Mouse (Mus musculus): ENCODE data around the gene Pdia6. TPM values are rescaled to one million over a fixed set of nuclear protein-coding genes. Genes with fewer than 3 reads are reported as not detected.

The Pdia6 gene
- total RNA-seq, 2 experiments from 2014 or later: 104 to 150 TPM

DNA sequence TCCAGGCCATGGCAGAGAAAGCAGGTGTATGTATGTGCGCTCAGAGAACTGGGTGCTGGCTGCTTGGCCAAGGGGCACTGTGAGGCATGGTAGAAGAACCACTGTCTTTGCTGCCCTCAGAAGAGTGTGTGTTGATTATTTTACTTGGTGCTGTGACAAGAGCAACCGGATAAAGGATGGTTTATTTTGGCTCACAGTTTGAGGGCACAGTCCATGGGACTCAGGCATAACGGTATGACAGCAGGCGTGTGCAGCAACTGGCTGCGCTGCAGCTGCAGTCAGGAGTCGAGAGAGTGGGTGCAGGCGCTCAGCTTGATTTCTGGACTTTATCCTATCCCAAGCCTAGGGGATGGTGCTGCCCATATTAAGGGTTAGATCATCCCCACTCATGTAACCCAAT lies 7.9 kb upstream of the Pdia6 start:
- intact Hi-C loops (cut with DNase I): no loop called here
- no peak for DNase-seq (ENCODE audit: low spot score in 2 of 2)

DNA sequence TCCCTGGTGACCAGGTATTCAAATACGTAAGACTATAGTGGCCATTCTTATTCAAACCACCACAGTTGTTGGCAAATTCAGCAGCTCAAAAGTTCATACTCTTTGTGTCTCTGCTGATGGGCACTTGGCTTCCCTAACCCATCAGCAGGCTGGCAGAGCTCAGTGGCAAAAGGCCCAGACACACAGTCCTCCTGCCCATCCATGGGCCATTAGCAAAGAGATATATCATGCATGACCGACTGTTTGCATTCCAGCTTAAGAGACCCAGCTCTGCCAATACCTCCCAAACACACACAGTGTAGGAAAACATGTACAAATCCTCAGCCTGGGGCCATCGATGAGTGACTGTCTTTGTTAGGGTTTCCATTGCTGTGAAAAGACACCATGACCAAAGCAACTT lies 5.3 kb upstream of the Pdia6 start:
- intact Hi-C loops (cut with DNase I): no loop called here
- DNase-seq (ENCODE audit: low spot score in 2 of 2): no peak

DNA sequence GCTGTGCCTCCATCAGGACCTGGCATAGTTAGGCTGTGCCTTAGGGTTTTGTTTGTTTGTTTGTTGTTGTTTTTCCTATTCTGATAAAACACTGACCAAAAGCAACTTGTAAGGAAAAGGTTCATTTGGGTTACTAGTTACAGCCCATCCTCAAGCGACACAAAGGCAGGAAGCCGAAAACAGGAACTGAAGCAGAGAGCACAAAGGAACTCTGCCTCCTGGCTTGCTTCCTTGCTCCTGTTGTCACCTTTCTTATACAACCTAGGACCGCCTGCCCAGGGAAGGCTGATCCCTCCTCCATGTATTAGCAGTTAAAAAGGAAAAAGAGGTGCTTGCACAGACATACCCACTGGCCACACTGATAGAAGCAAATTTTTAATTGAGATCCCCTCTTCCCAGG lies 2.5 kb upstream of the Pdia6 start:
- intact Hi-C loops (cut with DNase I): no loop called here
- DNase-seq (ENCODE audit: low spot score in 2 of 2): no peak

DNA sequence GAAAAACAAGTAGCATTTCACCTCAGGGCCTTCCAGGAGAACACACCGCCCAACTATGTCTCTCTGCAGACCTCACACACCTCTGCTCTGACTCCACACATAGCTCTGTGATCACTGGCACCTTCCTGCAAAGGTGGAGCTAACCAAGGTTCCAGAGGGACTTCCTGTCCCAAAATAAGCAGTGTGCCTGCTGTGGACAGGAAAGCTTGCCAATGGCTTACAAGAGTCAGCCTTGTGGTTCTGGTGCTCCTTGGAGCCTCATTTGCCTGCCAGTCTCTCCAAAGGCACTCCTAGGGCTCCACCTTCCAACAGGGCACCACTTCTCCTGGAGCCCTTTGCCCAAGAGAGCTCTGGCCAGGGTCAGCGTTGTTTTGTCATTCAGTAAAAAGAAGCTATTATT lies 1.5 kb upstream of the Pdia6 start:
- intact Hi-C loops (cut with DNase I): loop anchor here (5.0 kb wide), 1 partner anchor 453 kb away; the partner anchor contains the start of gene E2f6
- no peak for DNase-seq (ENCODE audit: low spot score in 2 of 2)

DNA sequence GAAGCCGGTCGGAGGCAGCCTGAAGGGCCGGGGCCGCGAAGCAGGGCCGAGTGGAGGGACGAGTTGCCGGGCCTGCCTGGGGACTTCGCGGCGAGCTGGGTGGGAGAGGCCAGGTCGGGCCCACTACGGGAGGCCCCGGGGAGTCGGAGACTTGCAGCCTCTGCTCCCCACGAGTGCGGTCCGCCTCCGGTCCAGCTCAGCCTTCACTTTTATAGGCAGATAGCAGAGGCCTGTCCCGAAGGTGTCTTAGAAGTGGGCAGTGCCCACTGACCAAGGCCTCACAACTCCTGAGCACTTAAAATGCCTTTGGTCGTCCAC lies 287 bp downstream of the Pdia6 start:
- intact Hi-C loops (cut with DNase I): loop anchor here (5.0 kb wide), 1 partner anchor 454 kb away; the partner anchor contains the start of gene E2f6
- DNase-seq (ENCODE audit: low spot score in 2 of 2): no peak

DNA sequence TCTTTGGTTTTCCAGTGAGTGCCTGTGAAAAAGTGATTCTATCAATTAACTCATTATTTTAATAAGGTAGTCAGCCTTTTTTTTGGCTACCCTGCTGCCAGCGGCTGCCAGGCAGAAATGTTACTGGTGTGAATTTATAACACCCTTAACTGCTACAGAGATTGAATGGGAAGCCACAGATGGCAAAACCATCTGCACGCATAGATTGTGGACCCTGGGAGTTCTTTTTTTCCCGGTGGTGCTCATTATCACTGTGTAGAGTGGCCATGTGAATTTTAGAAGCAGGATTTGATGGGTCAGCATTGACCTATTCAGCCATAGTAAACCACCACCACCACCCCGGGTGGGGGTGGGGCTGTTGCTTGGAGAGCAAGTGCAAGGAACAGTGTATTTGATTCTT lies 971 bp downstream of the Pdia6 start:
- intact Hi-C loops (cut with DNase I): loop anchor here (5.0 kb wide), 1 partner anchor 455 kb away; the partner anchor contains the start of gene E2f6
- DNase-seq (ENCODE audit: low spot score in 2 of 2): no peak

DNA sequence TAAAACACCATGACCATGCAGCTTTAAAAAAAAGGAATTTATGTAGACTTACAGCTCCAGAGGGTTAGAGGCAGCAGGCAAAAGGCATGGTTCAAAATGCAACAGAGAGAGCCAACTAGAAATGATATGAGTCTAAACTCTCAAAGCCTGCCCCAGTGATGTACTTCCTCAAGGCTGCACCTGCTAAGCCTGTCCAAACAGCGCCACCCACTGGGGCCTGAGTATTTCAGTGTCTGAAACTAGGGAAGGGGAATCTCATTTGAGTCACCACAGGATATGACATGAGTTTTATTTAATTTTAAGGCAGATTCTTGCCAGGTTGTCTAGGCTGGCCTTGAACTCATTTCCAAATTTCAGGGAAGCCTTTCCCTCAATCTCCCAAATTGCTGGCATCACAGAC lies 4.9 kb downstream of the Pdia6 start:
- peak in 1 of 2 experiments; percentile 34 for DNase-seq (ENCODE audit: low spot score in 2 of 2)
- intact Hi-C loops (cut with DNase I): no loop called here

DNA sequence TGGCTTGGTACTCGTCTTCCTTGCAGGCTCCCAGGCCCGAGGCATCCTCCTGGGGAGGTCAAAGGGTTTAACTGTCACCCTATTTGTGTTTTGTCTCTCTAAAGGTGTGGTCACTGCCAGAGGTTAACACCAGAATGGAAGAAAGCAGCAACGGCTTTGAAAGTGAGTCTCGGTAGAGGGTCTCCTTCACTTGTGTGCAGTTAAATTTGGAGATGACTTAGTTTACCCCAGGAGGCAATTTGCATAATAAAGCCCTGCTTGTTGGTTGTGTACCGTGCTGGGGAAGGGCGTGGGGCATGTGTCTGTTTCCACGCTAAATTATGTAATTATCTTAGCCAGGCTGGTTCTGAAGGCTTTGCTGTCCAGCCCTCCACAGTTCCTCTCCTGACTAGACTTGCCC lies 7.5 kb downstream of the Pdia6 start:
- intact Hi-C loops (cut with DNase I): no loop called here
- no peak for DNase-seq (ENCODE audit: low spot score in 2 of 2)

DNA sequence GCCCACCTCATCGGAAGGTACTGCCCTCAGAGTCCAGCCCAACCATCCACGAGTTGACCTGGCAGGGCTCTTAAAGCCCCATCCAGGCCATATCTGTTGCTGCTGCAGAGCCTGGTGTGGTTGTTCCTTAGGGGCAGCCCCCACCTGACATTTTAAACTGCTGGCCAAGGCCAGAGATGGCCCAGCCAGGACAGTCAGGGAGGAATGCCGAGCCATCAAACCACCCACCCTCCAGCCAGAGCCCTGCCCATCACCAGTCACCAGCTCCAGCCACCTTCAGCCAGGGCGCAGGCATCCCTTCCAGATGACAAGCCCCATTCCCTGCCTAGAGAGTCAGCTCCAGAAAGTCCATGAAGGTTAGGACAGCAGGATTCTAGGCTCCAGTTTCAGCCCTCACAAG lies 22.2 kb downstream of the Pdia6 start:
- no peak for DNase-seq (ENCODE audit: low spot score in 2 of 2)
- intact Hi-C loops (cut with DNase I): loop anchor here (5.0 kb wide), 1 partner anchor 59 kb away; the partner anchor contains the start of gene Nol10

DNA sequence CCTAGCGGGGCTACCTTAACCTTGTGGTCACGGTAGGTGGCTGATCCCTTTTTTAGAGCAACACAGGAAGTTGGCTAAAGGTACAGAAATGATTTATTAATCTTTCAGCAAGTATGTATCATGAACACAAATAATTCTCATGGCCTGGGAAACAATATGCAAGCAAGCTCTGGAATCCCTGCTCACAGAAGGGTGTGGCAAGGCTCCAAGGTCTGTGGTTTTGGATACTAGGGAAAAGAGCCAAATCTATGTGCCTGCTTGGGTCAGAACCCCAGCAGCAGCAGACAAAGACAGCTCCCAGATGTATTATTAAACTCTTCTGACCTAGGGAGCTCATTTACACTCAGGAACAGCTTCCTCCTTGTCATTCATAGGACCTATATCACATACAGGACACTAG lies 22.7 kb downstream of the Pdia6 start:
- intact Hi-C loops (cut with DNase I): loop anchor here (5.0 kb wide), 1 partner anchor 58 kb away; the partner anchor contains the start of gene Nol10
- DNase-seq (ENCODE audit: low spot score in 2 of 2): no peak

DNA sequence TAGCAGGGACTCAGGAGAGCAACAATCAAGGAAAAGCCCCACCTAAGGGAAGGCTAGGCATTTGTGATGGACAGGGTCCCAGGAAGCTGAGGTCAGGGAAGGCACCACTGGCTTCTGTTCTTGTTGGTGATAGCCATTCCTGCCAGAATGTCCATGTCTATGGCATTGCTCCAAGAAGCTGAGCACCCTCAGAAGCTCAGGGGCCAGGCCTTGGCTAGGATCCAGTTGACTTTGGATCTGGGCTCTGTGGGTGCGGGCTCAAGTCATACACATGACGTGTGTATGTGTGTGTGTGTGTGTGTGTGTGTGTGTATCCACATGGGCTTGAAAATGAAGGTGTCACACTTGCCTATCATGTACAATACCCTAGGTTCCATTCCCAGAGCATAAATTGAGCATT lies 23.6 kb downstream of the Pdia6 start:
- intact Hi-C loops (cut with DNase I): loop anchor here (5.0 kb wide), 1 partner anchor 57 kb away; the partner anchor contains the start of gene Nol10
- no peak for DNase-seq (ENCODE audit: low spot score in 2 of 2)

DNA sequence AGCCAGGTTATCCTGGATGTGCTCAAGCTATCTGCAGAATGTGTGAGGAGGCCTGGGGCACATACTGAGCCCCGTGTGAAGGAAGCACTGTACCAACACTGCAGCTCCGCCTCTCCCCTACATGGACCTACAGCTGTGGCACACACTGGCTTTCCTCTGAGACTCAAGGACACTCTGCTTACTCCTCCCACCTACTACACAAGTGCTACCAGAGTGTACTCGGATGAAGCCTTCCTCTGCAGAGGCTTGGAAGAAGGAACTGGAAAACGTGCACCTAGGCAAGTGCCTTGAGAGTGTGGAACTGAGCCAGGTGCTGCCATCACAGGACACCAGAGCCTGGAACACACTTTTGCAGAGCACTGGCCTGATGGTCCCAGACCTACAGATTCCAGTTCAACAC lies 24.2 kb downstream of the Pdia6 start:
- DNase-seq (ENCODE audit: low spot score in 2 of 2): no peak
- intact Hi-C loops (cut with DNase I): no loop called here

DNA sequence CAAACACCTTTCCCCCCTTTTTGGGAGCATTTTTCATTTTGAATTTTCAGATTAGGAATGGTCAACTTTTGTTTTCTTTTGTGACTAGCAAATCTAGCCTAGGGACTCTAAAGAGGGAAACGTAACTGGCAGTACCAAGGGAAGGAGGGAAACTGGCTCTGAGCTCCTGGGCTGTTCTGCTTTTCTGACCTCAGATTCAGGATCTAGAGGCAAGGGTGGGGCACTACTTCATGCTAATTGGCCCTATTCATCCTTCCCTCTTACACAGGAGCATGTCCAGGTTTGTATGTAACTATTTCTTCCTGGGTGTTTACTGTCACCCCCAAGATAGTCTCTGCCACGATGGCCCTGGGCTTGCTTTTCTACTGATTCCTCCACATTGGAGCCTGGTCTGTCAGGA lies 30.6 kb downstream of the Pdia6 start:
- no peak for DNase-seq (ENCODE audit: low spot score in 2 of 2)
- intact Hi-C loops (cut with DNase I): no loop called here

DNA sequence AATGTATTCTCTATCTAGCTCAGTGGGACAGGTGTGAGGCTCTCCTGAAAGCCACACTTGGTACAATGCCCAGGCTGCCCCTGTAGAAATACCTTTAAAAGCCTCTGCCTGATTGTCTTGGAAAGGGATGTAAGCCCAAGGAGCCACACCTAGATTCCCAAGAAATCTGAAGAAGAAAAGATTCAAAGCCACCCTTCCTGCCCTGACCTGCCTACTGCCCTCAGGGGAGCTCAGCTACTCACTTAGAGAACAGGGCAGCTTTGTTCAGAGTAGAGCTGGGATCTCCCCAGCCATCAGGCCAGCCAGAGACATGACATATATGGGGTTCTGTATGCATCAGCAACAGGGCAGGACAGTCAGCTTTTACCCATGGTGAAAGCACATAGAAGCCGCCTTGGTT lies 33.6 kb downstream of the Pdia6 start:
- no peak for DNase-seq (ENCODE audit: low spot score in 2 of 2)
- intact Hi-C loops (cut with DNase I): no loop called here

DNA sequence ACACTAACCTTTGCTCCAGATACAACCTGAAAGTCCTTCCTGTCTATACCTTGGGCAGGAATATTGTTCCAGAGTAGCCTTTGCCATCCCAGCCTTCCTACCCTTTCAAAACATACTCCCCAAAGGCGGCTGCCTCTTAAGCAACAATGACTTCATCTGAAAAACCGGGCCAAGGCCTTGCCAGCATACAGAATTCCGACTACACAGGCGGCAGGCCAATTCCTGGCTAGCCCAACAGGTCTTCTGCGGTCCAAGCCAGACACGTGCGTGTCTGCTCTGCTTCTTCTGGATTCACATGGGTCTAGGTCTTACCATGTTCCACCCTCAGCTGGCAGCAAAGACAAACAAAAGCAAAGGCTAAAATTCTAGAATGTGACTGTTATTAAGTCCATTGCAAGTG lies 39.1 kb downstream of the Pdia6 start:
- intact Hi-C loops (cut with DNase I): no loop called here
- DNase-seq (ENCODE audit: low spot score in 2 of 2): no peak

DNA sequence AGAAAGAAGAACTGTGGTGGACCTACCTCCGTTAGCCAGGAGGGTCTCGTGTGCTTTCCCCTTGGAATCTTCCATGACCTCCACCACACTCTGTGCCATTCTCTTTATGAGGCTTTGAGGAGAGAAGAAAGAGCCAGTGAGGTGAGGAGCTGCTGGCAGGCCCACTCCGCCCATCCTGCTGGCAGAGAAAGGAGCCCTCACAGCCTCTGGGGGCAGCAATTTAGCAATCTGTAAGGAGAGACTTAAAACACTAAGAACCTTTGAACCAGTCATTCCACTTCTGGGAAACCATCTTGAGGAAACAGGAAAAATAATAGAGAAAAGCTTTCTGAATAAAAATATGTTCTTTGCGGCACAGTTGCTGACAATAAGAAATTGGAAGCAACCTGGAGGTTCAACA lies 41.9 kb downstream of the Pdia6 start:
- no peak for DNase-seq (ENCODE audit: low spot score in 2 of 2)
- intact Hi-C loops (cut with DNase I): no loop called here

DNA sequence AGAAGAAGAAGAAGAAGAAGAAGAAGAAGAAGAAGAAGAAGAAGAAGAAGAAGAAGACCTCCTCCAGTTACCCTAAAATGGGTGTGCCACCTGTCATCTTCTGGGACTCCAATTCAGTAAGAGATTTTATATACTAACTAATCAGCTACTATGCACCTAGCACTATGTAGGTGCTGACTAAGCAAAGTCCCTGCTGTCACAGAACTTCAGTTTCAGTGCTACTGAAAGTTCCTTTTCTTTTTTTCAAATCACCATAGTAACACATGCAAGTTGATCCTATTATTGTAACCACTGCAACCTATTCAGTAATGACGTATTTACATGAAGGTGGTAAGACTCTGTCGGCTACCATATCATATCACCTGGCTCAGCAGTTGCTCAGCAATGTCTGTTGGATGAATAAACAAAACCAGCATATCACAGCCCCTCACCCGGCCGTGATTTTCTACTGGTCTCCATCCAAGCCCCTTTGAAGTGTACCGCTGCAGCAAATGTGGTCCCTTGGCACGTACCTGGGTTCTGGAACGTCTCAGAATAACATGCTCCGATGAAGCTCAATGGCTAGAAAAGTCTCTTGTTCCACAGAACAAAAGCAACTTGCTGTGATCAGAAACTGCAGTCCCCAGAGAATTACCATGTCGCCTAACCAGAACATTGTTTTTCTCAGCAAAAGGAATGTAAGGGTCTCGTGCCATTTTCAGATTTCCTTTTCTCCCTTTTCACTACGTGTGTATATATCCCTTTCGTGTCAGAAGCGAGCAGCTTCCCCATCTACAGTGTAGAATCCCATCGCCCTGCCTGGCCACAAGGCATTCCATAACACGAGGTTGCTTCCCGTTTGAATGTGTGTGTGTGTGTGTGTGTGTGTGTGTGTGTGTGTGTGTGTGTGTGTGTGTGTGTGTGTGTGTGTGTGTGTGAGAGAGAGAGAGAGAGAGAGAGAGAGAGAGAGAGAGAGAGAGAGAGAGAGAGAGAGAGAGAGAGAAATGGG lies 44.8 kb downstream of the Pdia6 start:
- intact Hi-C loops (cut with DNase I): no loop called here
- DNase-seq (ENCODE audit: low spot score in 2 of 2): no peak

DNA sequence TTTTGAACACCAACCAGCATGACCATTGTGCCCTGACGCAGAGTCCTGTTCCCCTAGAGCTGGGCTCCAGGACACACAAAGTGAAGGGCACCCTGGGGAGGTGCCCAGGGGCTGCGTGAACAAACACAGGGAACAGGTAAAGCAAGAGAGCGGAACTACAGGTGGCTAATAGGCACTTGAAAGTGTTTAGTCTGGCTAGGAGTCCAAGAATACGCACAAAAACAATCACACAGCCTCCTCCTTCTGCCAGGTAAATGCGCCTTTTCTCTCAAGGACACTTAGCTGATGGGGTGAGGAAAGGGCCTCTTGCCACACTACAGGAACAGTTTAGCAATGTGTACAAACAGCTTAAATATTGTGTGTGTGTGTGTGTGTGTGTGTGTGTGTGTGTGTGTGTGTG lies 49.8 kb downstream of the Pdia6 start:
- no peak for DNase-seq (ENCODE audit: low spot score in 2 of 2)
- intact Hi-C loops (cut with DNase I): no loop called here

DNA sequence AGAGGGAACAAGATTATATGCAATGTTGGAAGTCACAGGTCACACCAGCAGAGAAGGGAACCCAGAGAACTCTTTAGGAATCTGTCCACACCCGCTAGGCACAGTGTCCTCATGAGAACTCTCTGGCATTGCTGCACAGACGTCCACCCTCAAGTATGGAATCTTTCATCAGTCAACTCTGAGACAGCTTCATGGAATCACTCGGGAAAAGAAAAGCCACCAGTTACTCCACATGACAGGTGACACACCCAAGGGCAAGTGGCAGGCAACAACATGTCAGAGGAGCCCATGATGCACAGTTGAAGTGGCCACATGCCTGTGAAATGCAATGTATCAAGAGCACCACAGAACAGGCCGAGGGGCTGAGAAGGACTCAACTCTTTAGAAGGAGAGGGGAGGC lies 51.6 kb downstream of the Pdia6 start:
- DNase-seq (ENCODE audit: low spot score in 2 of 2): no peak
- intact Hi-C loops (cut with DNase I): no loop called here

DNA sequence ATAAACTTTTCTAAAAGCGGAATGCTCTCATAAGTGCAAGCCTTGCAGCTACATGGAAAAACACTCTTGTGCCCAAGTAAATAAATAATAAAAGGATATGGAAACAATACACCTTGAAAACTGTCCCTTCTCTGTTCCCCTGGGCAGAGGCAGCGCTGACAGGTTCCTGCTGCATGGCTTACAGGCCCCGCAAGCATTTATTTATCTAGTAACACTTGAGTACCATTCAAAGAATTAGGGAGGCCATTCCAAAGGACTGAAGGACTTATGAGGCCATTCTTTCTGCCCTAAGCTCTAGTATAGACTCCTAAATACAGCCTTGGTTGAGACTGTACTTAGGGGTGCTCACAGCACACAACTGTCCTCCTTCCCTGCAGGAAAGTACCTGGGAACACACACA lies 52.1 kb downstream of the Pdia6 start:
- DNase-seq (ENCODE audit: low spot score in 2 of 2): no peak
- intact Hi-C loops (cut with DNase I): no loop called here

Data from left cerebral cortex, postnatal 36 days (tissue).